Mouse (Mus musculus) liver, embryonic 11.5 days (tissue): ENCODE measurements around the gene Arhgap40. TPM values are rescaled to one million over a fixed set of nuclear protein-coding genes. Genes with fewer than 3 reads are reported as not detected.

Experiments used
- ATAC-seq: fragments of 200-750 bp; cut with Nextera tagmentation; replicated peaks from 2 replicates; pipeline ENCODE4 v1.8.0; 2017; ENCODE audit warnings: moderate number of reproducible peaks, mild to moderate bottlenecking, moderate TSS enrichment, moderate library complexity; ENCODE audit not compliant: low FRiP score
- DNase-seq: peaks from one replicate; pipeline ENCODE4 v3.0.0-alpha.2; 2017; ENCODE audit warnings: low spot score
- H3K27ac ChIP-seq: fragments of 300-500 bp; sonication (generic); 2 replicates; pipeline ENCODE4 v1.5.1; 2014; ENCODE audit warnings: mild to moderate bottlenecking, low read depth, low read length, control low read depth
- H3K27me3 ChIP-seq: fragments of 300-500 bp; sonication (generic); replicated peaks from 2 replicates; pipeline ENCODE4 v1.6.1; 2014; ENCODE audit warnings: low read length, mixed read lengths; ENCODE audit not compliant: control insufficient read depth, insufficient read depth
- H3K36me3 ChIP-seq: fragments of 300-500 bp; sonication (generic); 2 replicates; pipeline ENCODE4 v1.6.1; 2014; ENCODE audit warnings: mild to moderate bottlenecking, low read length, moderate library complexity, mixed read lengths; ENCODE audit not compliant: control insufficient read depth, insufficient read depth
- H3K4me1 ChIP-seq: fragments of 300-500 bp; sonication (generic); replicated peaks from 2 replicates; pipeline ENCODE4 v1.6.1; 2014; ENCODE audit warnings: low read length, mixed read lengths; ENCODE audit not compliant: control insufficient read depth, insufficient read depth
- H3K4me2 ChIP-seq: fragments of 300-500 bp; sonication (generic); 2 replicates; pipeline ENCODE4 v1.6.1; 2014; ENCODE audit warnings: mild to moderate bottlenecking, control low read depth, moderate library complexity
- H3K4me3 ChIP-seq: fragments of 300-500 bp; sonication (generic); 2 replicates; pipeline ENCODE4 v1.5.1; 2014; ENCODE audit warnings: low read depth, low read length, control low read depth
- H3K9ac ChIP-seq: fragments of 300-500 bp; sonication (generic); 2 replicates; pipeline ENCODE4 v1.6.1; 2014; ENCODE audit warnings: low read depth, low read length, control low read depth
- H3K9me3 ChIP-seq: fragments of 300-500 bp; sonication (generic); 2 replicates; pipeline ENCODE4 v1.6.1; 2016; ENCODE audit warnings: low read length, inconsistent platforms, mixed read lengths; ENCODE audit not compliant: control insufficient read depth
- WGBS: fragments of 180-500 bp; shearing (Covaris S2); extraction: QIAGEN DNeasy Blood & Tissue Kit; methylation state at CpG from one replicate; pipeline ENCODE4 v1.1.7; 2014; 5-methylcytosine and 5-hydroxymethylcytosine counted together
- polyA plus RNA-seq: library from polyadenylated mRNA; unstranded; fragments of >200 nt; fragmentation: Nextera tagmentation; extraction: Ambion mirVana; gene quantifications from 2 replicates; pipeline ENCODE4 v1.2.1, GENCODE M21; 2014

The Arhgap40 gene
- polyA plus RNA-seq: not detected in 2 replicates

- Histone ChIP-seq H3K27ac (no peak within 1 kb of the TSS), H3K9me3 (no peaks in the 10 kb centered on the region), H3K27me3 (no peaks in the 10 kb centered on the region), H3K4me2 (no peak within 1 kb of the TSS), H3K9ac (no peak within 1 kb of the TSS), H3K4me1 (no peaks in the 10 kb centered on the region), H3K36me3 (no peaks in the 10 kb centered on the region), H3K4me3 (no peak within 1 kb of the TSS)
- WGBS: 87% methylated on average over 10 of the region's 10 CpGs
- DNase-seq (no peak), ATAC-seq (no peak)
Measured at GRCm38 (mm10) chr2:158512528-158512927, at the start of gene Arhgap40. Gene Arhgap40 (plus strand): TSS chr2:158512796.

- Histone ChIP-seq H3K9me3 (no peaks in the 10 kb centered on the region), H3K27me3 (no peaks in the 10 kb centered on the region), H3K4me1 (no peaks in the 10 kb centered on the region), H3K27ac (no peak overlapping the region), H3K4me3 (no peak overlapping the region), H3K9ac (no peak overlapping the region), H3K4me2 (no peak overlapping the region), H3K36me3 (peaks cover 10% of the 10 kb centered on the region; the same call in 1 of the 2 replicates)
- 91% methylated on average over 1 of the region's 1 CpGs for WGBS
- no peak for ATAC-seq
- DNase-seq: no peak
Measured at GRCm38 (mm10) chr2:158474159-158474558, 38.4 kb upstream of the Arhgap40 start.

DNA sequence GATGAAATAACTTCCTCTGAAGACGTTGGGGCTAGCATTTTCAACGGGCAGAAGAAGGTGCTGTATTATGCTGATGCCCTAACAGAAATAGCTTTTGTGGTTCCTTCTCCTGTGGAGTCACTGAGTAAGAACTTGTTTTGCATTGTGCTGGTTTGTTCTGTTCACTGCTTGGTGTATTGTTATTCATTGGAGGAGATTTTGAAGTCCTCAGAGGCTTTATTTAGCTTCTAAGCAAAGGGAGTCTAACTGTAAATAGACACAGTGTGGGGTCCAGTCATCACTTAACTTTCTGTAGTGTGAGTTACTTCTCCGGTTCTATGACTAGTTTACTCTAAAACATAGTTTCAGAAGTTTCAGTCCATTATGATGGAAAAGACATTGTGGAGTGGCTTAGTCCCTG is 35.0 kb upstream of the Arhgap40 start:
- no peaks in the 10 kb centered on the region for H3K4me1 ChIP-seq
- no peak overlapping the region for H3K9ac ChIP-seq
- ATAC-seq (no peak), DNase-seq (no peak)
- WGBS: 78% methylated on average over 3 of the region's 3 CpGs
- H3K4me2 ChIP-seq: no peak overlapping the region
- H3K27ac ChIP-seq: no peak overlapping the region
- H3K36me3 ChIP-seq: peaks cover 10% of the 10 kb centered on the region; the same call in 1 of the 2 replicates
- H3K27me3 ChIP-seq: no peaks in the 10 kb centered on the region
- no peaks in the 10 kb centered on the region for H3K9me3 ChIP-seq
- no peak overlapping the region for H3K4me3 ChIP-seq

- no peaks in the 10 kb centered on the region for H3K4me1 ChIP-seq
- WGBS: 81% methylated on average over 5 of the region's 5 CpGs
- no peak overlapping the region for H3K4me2 ChIP-seq
- no peaks in the 10 kb centered on the region for H3K9me3 ChIP-seq
- DNase-seq (no peak), ATAC-seq (no peak)
- no peak overlapping the region for H3K9ac ChIP-seq
- peaks cover 10% of the 10 kb centered on the region for H3K36me3 ChIP-seq
- H3K27me3 ChIP-seq: no peaks in the 10 kb centered on the region
- H3K27ac ChIP-seq: no peak overlapping the region
- no peak overlapping the region for H3K4me3 ChIP-seq
Measured at GRCm38 (mm10) chr2:158498457-158498856, 14.1 kb upstream of the Arhgap40 start.

GRCm38 (mm10) chr2:158501836-158502812 is 10.5 kb upstream of the Arhgap40 start, which contains the start of gene Adig:
Gene Adig (plus strand): TSS chr2:158502612.
- Histone ChIP-seq H3K27ac (no peak within 1 kb of the TSS), H3K27me3 (no peaks in the 10 kb centered on the region; the same call in 1 of the 2 replicates), H3K36me3 (peaks cover 4% of the 10 kb centered on the region; the same call in 1 of the 2 replicates), H3K4me1 (no peaks in the 10 kb centered on the region), H3K4me3 (no peak within 1 kb of the TSS), H3K9ac (no peak within 1 kb of the TSS), H3K4me2 (no peak within 1 kb of the TSS), H3K9me3 (no peaks in the 10 kb centered on the region)
- DNase-seq (no peak), ATAC-seq (no peak)
- WGBS: 72% methylated on average over 11 of the region's 11 CpGs

DNA sequence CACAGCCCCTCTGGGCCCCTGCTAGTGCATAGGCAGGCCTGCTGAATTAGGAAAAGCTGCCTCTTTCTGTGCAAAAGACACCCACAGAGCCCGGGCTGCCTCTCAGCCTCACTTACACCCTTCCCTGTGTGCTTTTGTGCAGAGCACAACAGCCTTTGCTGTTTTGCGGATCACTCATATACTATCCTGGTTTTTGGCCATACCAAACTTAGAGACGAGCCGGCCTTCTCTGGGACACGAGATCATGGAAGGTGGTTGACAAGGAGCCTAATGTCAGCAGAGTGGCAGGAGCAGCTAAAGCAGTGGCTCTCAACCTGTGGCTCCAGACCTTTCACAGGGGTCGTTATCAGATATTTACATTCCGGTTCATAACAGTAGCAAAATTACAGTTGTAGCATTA is 9.4 kb upstream of the Arhgap40 start:
- WGBS: 81% methylated on average over 7 of the region's 7 CpGs
- Histone ChIP-seq H3K9ac (no peak overlapping the region), H3K4me2 (no peak overlapping the region), H3K27me3 (no peaks in the 10 kb centered on the region; the same call in 1 of the 2 replicates), H3K4me1 (no peaks in the 10 kb centered on the region), H3K27ac (no peak overlapping the region), H3K36me3 (no peaks in the 10 kb centered on the region), H3K9me3 (no peaks in the 10 kb centered on the region), H3K4me3 (no peak overlapping the region)
- no peak for ATAC-seq
- no peak for DNase-seq

DNA sequence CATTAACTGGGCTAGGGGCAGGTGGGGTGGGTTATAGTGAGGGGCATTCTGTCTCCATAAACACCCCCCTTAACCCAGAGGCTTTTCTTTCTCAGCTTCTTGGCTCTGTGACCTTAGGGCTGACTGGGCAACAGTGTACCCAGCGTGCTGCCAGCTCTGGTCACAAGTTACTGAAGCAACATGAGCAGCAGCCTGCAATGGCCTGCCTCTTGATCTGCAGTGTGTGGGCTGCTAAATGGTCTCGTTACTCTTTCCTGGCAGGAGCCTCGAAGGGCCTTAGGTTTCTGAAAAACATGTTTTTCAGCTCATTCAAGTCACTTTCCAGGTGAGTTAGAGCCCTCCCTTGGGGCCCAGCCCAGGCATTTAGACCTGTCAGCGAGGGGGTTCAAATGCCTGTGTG is 8.9 kb upstream of the Arhgap40 start:
- H3K27ac ChIP-seq: no peak overlapping the region
- H3K4me2 ChIP-seq: no peak overlapping the region
- no peaks in the 10 kb centered on the region for H3K36me3 ChIP-seq
- H3K9me3 ChIP-seq: no peaks in the 10 kb centered on the region
- WGBS: 80% methylated on average over 4 of the region's 4 CpGs
- no peak overlapping the region for H3K4me3 ChIP-seq
- no peak for DNase-seq
- no peak for ATAC-seq
- no peak overlapping the region for H3K9ac ChIP-seq
- H3K4me1 ChIP-seq: no peaks in the 10 kb centered on the region
- no peaks in the 10 kb centered on the region; the same call in 1 of the 2 replicates for H3K27me3 ChIP-seq

GRCm38 (mm10) chr2:158506475-158506874 is 6.1 kb upstream of the Arhgap40 start:
- H3K27me3 ChIP-seq: no peaks in the 10 kb centered on the region; the same call in 1 of the 2 replicates
- WGBS: 70% methylated on average over 5 of the region's 5 CpGs
- H3K27ac ChIP-seq: no peak overlapping the region
- no peaks in the 10 kb centered on the region for H3K9me3 ChIP-seq
- no peak overlapping the region for H3K4me3 ChIP-seq
- H3K4me1 ChIP-seq: no peaks in the 10 kb centered on the region
- no peak overlapping the region for H3K4me2 ChIP-seq
- H3K9ac ChIP-seq: no peak overlapping the region
- DNase-seq (no peak), ATAC-seq (no peak)
- no peaks in the 10 kb centered on the region for H3K36me3 ChIP-seq
